Mouse (Mus musculus): ENCODE measurements around the gene Arsg.

The Arsg gene

GRCm38 (mm10) chr11:109587638-109588374 is 114.6 kb downstream of the Arsg start:
- DNase-seq = peak; percentile 17 to 25

- no peak for DNase-seq
Measured at GRCm38 (mm10) chr11:109590012-109590411, 116.8 kb downstream of the Arsg start.

- no peak for DNase-seq
Measured at GRCm38 (mm10) chr11:109591511-109591910, 118.3 kb downstream of the Arsg start.

DNA sequence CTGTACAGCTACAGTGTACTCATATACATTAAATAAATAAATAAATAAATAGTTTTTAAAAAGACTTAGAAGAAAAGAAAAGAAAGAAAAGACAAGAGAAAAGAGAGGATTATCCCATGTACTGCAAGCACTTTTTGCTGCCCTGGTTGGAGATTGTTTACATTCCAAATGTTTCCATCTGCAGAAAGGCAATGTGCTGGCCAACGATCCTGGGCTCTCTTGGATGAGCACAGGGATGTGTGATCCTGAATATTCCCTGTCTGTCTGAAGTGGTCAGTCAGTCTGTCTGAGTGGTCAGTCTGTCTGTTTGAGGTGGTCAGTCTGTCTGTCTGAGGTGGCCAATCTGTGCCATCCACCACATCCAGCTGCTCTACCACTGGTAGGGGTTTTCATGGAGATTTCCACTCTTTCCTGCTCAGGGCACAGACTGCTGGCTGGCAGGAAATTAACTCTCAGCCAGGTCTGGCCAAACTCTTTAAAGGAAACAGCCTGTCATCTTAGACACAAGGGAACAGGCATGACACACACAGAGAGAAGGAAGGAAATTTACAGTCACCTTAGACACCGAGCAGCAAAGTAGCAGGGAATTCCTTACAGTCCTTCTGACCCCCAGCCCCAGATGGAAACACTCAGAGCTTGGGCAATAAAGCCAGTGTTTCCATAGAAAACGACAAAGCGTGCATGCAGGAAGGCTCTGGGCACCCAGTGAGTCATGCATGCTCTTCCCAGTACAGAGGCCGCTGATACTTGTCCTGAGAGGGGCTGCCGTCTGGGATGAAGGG is 120.2 kb downstream of the Arsg start:
- peak; percentile 64 to 67 for DNase-seq

GRCm38 (mm10) chr11:109594761-109595160 is 121.6 kb downstream of the Arsg start:
- peak in 1 of 2 experiments; percentile 28 for DNase-seq

DNA sequence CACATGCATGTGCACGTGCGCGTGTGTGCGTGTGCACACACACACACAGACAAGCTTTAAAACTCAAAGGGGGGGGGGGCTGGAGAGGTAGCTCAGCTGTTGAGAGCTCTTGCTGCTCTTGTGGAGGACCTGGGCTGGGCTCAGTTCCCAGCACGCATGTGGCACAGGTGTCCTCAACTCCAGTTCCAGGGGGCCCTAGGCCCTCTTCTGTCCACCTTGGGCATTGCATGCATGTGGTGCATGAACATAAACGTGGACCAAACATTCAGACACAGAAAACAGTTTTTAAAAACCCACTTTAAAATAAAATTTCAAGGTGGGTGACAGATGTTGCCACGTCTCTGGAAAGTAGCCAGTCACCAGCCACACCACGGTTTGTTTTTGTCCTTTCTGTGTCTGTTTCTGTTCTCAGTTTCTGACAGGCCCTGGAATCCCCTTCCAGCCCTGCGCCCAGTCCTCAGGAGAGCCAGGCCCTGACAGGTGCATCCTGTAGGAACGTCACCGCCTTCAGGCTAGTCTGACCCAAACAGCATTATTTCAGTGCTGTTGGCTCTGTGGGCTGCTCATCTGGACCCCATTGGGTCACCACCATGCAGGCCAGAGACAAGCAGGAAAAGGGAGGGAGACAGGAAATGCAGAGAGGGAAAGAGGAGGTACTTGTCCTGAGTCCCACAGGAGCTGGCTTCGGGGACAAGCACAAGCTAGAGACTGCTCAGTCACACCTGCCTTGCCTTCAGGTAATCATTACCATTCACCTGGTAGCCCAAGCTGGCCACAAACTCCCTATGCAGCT is 125.8 kb downstream of the Arsg start:
- DNase-seq = no peak

DNA sequence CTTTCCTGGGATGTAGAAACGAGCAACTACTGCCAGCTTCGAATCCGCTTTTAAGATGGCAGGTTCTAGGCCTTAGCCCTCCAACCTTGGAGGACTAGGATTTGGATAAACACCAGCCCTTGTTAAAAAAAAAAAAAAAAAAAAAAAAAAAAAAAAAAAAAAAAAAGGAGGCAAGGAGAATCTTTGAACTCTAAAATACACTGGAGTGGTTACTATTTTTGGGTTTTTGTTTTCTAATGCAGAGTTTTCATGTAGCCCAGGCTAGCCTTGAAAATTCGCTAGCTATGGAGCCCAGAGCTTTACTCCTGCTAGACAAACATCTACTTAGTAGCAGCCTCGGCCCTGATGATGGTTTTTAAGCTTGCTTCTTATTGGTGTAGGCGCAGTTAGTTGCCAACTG is 134.4 kb downstream of the Arsg start:
- DNase-seq = no peak

GRCm38 (mm10) chr11:109608976-109609625 is 135.9 kb downstream of the Arsg start:
- DNase-seq = no peak

- DNase-seq = no peak
Measured at GRCm38 (mm10) chr11:109610046-109610794, 137.0 kb downstream of the Arsg start.

DNA sequence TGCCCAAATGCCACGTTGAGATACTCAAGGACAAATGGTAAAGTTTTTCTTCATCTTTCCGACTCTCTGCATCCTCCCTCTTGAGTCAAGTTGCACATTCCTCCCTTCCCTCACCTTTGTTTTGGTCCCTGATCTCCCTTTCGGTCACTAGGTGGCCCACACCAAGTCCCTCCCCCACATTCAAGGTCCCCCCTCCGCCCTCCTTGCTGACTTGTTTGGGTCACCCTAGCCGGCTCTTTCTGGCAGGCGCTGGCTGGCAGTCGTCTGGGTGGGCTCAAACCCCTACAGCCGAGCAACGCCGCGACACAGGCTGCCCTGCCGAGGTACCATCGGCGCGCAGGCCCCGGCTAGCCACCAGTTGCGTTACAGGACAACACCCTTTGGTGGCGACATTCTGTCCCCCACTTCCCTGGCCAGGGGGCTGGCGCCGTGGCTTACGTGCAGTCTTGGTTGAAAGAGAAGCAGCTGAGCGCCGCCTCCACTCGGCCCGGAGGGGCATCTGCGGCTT is 137.7 kb downstream of the Arsg start:
- no peak for DNase-seq

DNA sequence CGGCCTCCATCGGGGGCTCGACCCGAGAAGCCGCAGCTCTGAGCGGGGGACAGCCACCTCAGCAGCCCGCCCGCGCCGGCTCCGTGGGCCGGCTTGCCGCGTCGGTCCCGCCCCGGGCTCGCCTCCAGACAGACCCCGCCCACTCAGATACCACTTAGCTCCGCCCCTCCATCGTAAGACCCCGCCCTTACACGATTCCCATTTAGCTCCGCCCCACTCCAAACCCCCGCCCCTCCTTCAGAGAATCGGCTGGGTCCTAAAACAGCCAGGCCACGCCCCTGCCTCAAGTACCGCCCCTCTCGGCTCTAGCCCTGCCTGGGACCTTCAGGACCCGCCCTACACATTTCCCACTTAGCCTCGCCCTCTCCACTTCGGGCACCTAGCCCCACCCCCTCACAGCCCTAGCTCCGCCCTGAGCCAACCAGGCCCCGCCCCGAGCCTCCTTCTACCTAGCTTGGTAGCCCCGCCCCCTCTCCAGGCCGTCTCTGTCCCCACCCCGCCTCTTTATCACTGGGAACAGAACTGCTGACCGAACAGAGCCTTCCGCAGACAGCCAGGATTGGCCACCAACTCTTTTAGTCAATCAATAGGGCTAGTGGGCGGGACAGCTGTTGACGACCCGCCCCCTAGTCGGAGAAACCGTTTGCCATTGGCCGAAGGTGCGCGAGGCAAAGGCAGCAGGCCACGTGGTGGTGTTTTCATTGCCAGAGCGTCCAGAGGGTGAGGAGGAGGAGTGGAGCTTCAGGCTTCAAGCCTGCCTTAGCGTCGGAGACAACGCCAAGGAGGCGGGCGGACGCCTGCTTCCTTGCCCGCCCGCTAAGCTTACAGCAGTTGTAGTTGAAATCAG is 138.4 kb downstream of the Arsg start, which contains the start of gene Wipi1:
Gene Wipi1 (minus strand): TSS at position 665 of the 847 bp plus-strand sequence.
- DNase-seq = peak; percentile 100

GRCm38 (mm10) chr11:109612871-109613529 is 139.8 kb downstream of the Arsg start:
- DNase-seq = no peak

DNA sequence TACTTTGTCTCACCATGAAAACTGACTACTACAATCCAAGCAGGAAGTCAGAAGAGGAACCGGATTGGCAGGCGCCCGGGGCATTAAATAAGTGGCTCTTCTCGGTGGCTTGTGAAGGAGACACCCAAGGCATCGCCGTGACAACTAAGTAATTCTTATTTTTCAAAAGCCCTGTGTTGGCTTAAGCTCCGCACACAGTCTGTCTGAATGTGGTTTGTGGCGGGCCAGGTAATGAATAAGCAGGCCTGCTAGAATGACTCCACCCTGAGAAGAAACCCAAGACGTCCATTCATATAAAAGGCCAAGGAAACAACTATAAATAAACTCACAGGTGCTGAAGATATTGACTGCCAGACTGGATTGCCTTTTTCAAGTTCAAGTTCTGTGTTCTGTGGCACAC is 142.1 kb downstream of the Arsg start:
- no peak for DNase-seq

DNA sequence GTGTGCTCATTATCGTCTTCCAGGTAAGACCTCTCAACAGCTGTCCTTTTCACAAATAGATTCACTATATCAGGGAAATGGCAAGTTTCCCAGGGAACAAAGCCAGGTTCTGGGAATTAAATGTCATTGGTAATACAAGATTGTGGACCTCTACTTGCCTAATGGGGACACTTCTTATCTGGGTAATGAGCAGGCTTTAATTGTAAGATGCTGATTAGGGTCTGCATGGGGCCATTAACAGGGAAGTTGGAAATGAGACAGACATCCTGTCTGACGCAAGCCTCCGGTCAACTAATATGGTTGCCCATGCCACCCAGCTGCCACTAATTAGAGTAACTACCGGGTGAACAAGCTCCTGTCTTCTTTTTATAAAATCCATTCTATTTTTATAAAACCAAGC is 143.2 kb downstream of the Arsg start:
- DNase-seq = no peak

- DNase-seq = peak in 1 of 2 experiments; percentile 19
Measured at GRCm38 (mm10) chr11:109616766-109617165, 143.6 kb downstream of the Arsg start.

DNA sequence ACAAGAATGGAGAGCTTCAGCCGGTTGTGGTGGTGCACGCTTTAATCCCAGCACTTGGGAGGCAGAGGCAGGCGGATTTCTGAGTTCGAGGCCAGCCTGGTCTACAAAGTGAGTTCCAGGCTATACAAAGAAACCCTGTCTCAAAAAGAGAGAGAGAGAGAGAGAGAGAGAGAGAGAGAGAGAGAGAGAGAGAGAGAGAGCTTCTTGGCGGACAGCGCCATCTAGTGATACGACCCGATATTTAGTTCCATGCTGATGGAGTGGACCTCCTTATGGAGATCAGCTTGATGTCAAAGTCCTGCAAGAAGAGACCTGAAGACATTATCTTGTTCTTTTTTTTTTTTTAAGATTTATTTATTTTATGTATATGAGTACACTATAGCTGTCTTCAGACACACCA is 145.9 kb downstream of the Arsg start:
- DNase-seq = peak; percentile 76 to 80

DNA sequence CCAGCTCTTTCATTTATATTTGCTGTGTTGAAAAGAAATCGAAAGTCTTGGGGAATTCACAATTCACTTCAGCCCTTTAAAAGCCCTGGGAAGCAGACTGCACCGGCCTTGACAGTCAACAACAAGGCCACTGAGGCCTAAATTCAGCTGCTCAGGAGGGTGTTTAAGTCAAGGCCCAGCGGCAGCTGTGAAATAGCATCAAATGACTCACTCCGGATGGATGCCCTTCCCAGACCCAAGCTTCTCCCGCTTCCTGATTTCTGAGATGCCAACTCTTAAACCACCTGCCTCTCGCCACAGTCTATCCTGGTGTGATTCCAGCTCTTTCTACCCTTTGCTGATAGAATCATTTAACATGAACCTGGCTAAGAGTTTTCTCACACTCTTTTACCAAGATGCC is 147.2 kb downstream of the Arsg start:
- DNase-seq = no peak

GRCm38 (mm10) chr11:109621183-109621582 is 148.0 kb downstream of the Arsg start:
- DNase-seq = peak; percentile 72 to 75

DNA sequence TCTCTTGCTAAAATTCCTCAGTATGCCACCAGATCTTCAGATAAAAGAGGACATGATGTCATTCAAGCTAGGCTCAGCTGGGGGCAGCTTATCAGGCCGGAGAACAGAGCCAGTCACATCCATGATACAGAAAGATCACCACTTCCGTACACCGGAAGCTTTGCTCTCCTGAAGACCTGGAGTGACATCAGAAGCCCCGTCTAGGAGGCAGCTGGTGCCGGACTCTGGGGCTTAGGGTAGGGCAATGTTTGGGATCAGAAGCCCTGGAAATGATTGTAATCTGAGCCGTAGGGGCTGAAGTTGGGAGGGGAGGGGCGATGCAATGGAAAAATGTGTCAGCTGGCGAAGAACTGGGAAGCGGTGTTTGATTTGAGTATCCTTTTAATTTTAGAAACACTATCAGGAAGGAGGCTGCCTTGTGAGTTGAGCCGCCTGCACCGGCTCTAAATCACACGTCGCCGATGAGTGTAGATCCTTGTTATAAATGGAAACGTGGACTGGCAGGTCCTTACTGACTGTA is 149.4 kb downstream of the Arsg start:
- DNase-seq = peak; percentile 25 to 46

Measured in kidney, postnatal 4 days (tissue).